Mouse (Mus musculus) urinary bladder, adult 18-20 months (tissue): ENCODE measurements at regions not wholly inside any gene's neighbourhood (a gene's known extent, or its start where the extent isn't known, plus 50 kb on each side); places are given as distances from the start of the nearest gene placed in this dataset.

ENCODE experiments used
- DNase-seq, 2 experiments: peaks; one replicate each; pipeline ENCODE4 v3.0.0; 2022; ENCODE audit warnings: low spot score in 2 of 2, mixed read lengths in 2 of 2

DNA sequence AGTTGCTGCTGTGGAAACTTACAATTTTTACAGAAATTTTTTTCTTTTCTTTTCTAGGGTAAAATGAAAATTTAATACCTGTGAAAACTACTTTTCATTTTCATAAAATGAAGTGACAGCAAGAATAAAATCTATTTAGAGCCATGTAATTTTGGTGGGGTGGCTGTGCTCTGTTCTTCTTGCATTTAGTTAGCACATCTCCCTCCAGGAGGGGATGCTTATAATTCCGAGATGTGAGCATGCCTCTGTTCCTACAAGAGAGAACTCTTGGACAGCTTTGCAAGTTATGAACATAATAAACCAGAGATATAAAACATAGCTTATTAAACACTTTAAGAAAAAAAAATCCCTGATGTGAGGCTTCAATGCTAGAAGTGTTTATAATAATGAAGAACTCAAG lies 313.9 kb upstream of the Dph6 start:
- no peak for DNase-seq

DNA sequence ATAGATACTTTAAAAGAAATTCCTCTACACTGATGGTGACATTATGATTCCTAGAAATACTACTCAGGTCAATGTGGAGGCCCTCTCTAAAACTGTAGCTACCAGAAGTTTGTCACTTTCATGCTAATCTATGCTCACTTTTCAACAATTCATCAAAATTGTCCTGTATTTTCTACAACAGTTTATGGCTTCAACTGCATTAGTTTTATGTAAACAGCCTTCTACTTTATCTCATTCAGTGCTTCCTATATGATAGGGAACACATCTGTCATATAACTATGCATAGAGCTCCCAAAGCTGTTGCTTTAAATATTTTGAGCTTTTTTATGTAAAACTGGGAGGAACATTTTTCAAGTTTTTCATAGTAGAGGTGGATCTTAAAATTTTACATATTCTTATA lies 338.7 kb upstream of the Dph6 start:
- DNase-seq: no peak

DNA sequence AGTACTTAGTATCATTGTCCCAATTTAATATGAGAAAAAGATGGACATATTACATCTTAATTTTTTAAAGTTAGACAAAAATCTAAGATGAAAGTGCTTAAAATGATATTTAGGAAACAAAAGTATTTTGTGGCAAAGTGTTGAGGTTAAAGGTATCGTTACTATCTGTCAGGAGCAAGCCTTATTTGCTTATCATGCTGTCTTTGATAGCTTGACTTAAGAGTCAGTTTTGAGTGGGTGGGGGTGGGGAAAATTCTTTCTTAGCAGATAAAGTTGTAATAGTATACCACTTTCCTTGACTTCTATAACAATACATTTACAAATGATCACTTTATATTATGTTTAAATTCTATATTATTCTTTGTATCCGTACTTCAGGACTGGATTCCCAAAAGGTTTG lies 339.1 kb upstream of the Dph6 start:
- no peak for DNase-seq

DNA sequence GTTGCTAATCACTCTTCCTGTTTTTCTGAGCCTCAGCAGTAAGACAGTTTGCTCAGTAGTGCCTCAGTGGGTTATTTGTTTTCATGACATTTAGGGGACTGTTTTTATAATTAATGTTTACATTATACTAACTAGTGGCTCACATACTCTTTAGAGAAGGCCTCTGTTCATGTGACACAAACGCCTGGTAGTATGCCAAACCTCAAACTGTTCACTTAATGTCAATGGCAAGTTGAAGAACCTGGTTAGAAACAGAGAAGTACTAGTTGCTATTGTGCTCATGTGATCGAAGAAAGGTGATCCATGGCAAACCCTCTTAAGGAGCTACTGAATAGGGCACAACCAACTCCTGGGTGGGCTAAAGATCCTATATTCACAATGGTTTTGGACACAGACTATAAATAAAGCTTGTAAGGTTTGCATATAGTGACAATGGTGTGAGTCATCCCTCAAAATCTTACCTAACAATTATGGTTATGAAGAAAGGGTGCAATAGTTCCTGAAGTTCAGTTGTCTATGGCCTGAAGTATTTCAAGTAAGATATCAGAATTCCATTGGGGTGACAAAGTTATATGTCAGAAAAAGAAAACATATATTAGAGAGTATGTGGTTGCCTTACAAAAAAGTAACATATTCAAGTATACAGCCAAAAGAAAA lies 340.1 kb upstream of the Dph6 start:
- DNase-seq: no peak

DNA sequence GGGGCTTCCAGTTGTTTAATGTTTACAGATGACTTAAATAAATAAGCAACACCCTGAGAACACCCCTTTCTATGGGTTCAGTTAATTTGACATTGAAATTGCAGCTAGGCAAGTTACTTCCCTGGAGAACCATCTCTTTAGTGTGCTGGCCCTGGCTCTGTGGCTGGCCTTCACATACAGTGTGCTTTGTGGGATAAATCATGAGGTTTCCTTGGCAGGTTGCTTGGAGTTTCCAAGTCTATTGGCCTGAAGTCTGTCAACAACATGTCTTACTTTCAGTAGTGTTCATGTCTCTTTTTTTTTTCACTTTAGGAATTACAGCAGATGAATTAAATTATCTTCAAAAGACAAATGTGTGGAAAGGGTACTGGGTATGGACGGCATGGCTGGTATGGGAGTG lies 359.2 kb upstream of the Dph6 start:
- DNase-seq: no peak

DNA sequence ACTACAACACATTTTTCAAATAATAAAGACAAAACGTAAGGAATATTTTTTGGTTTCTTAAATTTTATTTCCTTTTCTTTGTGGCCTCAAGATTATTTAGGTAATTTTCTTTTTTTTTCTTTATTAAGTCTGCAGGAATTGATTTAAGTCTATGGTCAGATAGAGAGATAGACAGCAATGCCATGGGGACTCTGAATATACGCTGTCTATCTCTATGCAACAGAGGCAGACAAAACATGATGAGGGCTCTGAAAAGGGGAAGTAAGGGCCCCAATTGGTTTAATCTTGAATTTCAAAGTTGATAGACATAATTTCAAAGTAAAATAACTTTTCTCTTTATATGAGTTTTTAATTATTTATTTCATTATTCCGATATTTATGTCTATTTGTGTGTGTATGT lies 372.0 kb upstream of the Dph6 start:
- no peak for DNase-seq

GRCm38 (mm10) chr2:115031134-115031533 lies 376.4 kb upstream of the Dph6 start:
- DNase-seq: no peak

- no peak for DNase-seq
These were observed 381.4 kb upstream of the Dph6 start for GRCm38 (mm10) chr2:115036205-115036604.

GRCm38 (mm10) chr2:115042299-115042785 lies 387.6 kb upstream of the Dph6 start:
- no peak for DNase-seq

GRCm38 (mm10) chr2:115056327-115057070 lies 401.7 kb upstream of the Dph6 start:
- DNase-seq: no peak

DNA sequence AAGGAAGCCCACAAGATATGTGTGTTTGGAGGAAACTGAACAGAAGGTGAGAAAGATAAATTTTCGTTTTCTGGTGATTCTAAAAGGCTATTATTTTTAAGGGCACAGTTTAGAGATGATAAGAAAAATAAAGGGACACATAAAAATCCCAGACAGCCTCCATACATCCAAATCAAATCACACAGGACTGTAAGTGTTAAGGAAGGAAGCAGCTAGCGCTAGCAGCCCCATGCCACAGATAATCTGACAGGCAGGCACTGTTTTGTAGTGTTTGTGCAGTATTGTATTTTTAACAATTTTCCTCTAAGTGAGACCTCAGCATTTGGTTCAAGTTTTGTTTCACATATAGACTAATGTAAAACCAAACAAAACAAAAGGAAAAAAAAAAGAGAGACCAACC lies 402.4 kb upstream of the Dph6 start:
- DNase-seq: no peak

DNA sequence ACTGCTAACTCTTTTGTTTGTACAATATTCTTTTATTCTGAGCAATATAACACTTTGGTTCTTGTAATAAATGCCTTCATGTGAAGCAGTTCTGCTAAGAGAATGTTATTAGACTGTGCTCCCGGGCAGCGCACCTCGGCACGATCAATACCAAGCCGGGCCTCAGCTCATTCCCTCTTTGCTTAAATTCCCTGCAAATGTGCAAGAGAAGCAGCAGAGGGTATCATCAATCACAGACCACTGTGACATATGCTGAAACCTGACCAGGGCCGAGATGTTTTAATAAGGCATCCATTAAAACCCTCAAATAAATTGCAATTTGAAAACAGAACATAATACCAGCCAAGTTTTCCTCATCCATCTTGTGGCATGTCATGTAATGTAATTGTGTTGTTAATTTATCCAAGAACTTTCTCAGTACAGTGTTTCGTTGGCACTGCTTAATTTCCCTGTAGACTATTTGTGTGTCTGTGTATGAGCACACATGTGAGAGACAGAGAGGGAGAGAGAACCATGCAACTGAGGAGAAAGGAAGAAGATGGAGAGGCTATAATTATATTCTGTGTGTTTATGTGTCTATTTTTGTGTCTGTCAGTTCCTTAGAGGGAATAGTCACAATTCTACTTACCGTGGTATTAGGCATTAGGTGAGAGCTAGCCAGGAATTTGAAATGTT lies 412.9 kb upstream of the Dph6 start:
- no peak for DNase-seq

DNA sequence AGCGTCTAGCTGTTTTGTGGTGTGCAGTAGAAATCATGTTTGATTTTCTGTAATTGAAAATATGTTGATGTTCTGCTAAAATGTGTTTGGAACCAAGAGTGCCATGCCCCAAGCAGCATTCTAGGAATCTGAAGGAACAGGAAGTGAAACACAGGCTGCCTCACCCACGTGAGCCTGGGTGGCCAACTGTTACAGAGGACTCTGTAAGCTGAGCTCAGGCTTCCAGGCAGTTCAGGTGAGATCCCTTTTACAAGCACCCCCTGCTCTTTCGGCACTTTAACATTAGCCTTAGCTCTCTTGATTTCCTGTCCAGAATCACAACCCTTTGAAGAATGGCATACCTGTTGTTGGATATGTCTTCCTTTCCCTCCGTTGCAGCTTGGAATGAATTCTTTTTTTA lies 414.9 kb upstream of the Dph6 start:
- no peak for DNase-seq

DNA sequence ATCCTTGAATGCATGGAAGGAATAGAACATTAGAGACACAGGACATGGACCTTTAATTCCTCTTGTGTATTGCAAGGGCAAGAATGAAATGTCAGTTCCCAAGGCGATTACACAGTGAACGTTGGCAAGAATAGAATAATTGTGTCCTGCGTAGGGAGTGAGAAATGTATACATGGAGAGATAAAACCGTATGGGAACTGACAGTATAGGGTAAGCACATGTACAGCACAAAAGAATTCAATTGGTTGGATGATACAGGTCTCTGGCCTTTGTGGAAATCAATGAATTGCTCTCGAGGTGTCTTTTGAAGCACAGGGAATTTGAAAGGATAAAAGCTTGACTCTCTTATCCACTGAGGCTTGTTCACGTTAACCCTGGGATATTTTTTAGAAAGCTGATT lies 415.4 kb upstream of the Dph6 start:
- no peak for DNase-seq

DNA sequence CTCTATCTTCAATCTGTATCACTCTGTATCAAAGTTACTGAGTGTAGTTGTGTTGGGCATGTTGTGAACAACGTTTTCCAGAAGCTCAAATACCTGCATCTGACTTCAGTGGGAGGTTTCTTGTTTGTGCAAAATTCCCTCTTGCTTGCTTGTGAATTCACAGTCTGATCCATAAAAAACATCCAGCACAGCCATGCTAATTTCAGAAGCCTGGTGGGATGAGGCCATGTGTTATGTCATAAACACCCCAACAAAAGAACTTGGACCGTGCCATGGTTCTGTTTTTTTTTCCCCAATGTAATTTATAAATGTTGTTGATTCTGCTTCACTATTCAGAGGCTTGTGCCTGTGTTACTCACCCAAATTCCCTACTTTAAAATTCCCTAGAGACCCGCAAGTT lies 415.9 kb upstream of the Dph6 start:
- no peak for DNase-seq

DNA sequence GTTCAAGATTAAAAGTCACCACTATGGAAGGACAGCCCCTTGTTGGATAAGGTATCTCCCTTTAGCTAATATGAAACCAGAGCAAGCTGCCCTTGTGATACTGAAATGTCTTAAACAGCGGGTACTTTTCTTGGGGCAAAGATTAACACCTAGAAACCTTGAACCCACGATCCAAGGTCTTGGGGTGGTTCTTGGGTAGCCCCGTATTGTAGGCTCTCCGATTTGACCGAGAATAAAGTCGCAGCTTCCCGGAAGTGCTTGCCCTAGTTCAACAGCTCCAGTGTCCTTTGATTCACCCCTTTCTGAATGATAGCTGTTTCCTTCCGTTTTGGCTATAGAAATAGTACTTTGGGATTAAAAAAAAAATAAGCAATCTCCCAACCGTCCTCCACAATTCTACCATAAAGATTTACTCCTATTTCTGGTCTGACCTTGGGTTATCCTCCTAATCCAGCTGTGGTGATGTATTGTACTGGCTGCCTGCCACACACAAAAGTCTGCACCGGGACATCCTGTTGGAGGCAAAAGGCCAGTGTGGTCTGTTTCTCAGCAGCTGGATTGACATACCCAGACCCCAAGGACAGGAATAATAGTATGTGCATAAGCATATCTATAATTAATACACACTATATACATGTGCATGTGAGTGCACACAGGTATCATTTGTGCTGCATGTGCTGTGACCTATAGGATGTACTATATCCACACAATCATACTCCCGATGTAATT lies 427.0 kb upstream of the Dph6 start:
- DNase-seq: no peak

- no peak for DNase-seq
These were observed 427.6 kb upstream of the Dph6 start for GRCm38 (mm10) chr2:115082292-115082809.

GRCm38 (mm10) chr2:115088421-115089120 lies 433.8 kb upstream of the Dph6 start:
- no peak for DNase-seq

DNA sequence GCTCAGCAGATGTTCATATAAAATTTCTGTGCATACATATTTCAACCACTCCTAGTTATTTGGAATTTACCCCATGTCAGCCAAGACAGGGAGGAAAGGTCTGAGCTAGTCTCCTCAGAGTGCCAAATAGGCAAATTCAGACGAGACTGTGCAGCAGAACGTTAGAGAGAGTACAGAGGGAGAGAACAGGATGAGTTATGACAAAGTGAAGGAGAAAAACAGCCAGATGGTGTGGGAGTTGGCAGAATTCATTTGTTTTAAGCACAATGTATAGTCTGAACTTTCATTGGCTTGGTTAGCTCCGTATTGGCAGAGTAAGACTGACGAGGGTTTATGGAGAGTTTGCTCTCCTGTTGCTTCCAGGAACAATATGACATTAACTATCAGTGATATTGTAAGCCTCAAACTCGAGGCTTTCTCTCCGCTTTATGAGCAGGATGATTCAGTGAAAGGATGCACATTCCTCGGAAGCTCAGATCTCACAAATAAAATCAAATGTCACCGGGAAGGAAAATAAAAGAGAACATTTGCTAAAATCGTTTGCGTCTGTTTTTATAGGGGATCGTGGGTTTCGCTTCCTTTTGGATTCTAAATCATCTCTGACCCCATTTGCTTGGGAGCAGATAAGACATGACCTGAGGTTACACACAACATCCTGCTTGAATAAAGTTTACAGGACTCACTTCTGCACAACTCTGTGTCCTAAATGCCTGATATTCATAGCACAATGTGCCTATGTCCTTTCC lies 435.8 kb upstream of the Dph6 start:
- no peak for DNase-seq

DNA sequence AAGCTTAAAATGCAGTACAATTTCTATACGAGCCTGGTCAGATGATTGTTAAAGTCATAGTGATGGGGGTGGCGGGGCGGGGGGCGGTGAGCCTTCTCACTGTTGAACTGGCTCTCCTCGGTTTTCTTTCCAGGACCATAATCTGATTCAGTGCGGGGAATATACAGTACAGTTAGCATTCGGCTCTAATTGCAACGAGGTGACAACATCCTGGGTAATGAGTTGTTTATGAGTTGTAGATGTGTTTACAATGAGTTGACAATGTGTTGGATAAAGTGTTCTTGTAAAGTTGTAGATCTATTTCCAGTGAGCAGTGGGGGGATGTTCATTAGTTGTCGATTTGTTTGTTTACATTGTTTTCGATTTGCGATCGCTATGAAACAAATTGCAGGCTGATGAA lies 440.6 kb upstream of the Dph6 start:
- DNase-seq: no peak

DNA sequence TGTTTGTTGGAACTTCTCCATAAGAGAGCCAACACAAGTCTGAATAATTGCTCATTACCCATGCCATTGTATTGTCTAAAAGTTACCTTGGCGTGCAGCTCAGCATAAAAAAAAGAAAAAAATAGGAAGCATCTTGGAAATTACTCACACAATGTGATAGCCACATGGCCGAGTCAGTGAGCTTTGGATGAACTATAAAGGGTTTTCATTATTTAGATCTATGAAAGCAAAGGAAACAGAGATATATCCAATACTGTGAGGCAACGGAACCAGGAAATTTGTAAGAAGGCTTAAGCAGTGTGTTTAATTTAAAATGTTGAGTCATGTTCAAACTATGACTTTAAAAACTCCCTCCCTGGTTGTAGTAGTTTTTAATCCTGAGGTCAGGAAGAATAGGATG lies 446.7 kb upstream of the Dph6 start:
- DNase-seq: no peak
